Mouse (Mus musculus) heart, adult 2 months (tissue): ENCODE data around the gene Ntn1.
A peak's percentile ranks its signal among the peaks of the same experiment; 100 is the strongest.

ENCODE experiments used
- CTCF ChIP-seq: fragments of 200-600 bp; IDR thresholded peaks from 2 replicates; pipeline ENCODE4 v1.8.1; 2022; ENCODE audit warnings: antibody characterized with exemption, mild to moderate bottlenecking, moderate library complexity
- EP300 ChIP-seq: fragments of 200-500 bp; IDR thresholded peaks from 2 replicates; pipeline ENCODE4 v1.6.1; 2011; ENCODE audit warnings: low read depth, low read length, control low read depth; ENCODE audit not compliant: insufficient read depth
- POLR2A ChIP-seq: fragments of 200-500 bp; IDR thresholded peaks from 2 replicates; pipeline ENCODE4 v1.6.1; 2011; ENCODE audit warnings: mild to moderate bottlenecking, low read depth, low read length, control low read depth; ENCODE audit not compliant: insufficient read depth

DNA sequence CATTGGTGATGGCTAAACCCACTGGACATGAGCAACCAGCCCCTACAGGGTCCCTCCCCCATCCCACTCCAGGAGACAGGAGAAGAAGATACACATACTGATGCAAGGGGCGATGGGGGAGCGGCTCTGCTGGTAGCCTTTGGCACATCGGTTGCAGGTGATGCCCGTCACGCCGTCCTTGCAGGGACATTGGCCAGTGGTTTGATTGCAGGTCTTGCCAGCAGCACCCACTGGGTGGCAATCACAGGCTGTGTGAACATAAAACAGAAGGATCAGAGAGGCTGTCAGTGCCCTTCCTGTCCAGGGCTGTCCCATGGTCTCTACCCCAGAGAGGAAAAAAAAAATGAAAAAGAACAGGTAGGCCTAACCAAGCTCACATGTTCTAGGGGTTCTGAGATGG lies 140.2 kb downstream of the Ntn1 start:
- TF ChIP-seq CTCF: peak; percentile 26
- TF ChIP-seq POLR2A: no peak
- no peak for TF ChIP-seq EP300
